In genomic region chr4:26354616-26355015, GRCm38 (mm10) we compare ENCODE assay signal across 19 mouse cellular contexts. TPM values are rescaled to one million over a fixed set of nuclear protein-coding genes. Genes with fewer than 3 reads are reported as not detected.
A peak's percentile ranks its signal among the peaks of the same experiment; 100 is the strongest.
DNase-seq lines count a peak whose midpoint lies in the region; ATAC-seq lines count a peak whose summit lies in the region.
"Had no signal": no experiment of that assay in that cellular context is flagged by ENCODE, and none has a peak within 500 bp of the region (broad histone marks: within the 10 kb centered on the region; RNA-seq: fewer than 3 reads in every experiment).

No protein-coding gene starts in this region.

- H3K27me3 ChIP-seq in forebrain, embryonic 15.5 days, result no peaks in the 10 kb centered on the region
- no peaks in the 10 kb centered on the region for H3K27me3 ChIP-seq in forebrain, embryonic 12.5 days
- H3K27me3 ChIP-seq: midbrain, embryonic 12.5 days; neural tube, embryonic 15.5 days had no signal

- DNase-seq in cerebellum, adult 11-12 months, result peak; percentile 77
- DNase-seq in cerebellum, postnatal 25 days, result peak; percentile 60 to 65
- DNase-seq in layer of hippocampus, postnatal 14 days (ENCODE audit: low spot score in 2 of 2), result peak; percentile 9 to 64
- no peak for DNase-seq in testis, postnatal 10 days (ENCODE audit: low spot score)
- no peak for DNase-seq in kidney, adult 11 months
- DNase-seq: adrenal gland, postnatal 10 days; gastrocnemius, postnatal 25 days; kidney, postnatal 10 days; left cerebral cortex, postnatal 4 days; lung, adult 2 months; lung, postnatal 36 days had no signal

- H3K9ac ChIP-seq in forebrain, embryonic 15.5 days (replicated peaks), result no peak overlapping the region
- no peak overlapping the region for H3K9ac ChIP-seq in forebrain, embryonic 12.5 days
- H3K9ac ChIP-seq: hindbrain, embryonic 14.5 days; midbrain, embryonic 12.5 days; neural tube, embryonic 15.5 days had no signal

- no peaks in the 10 kb centered on the region for H3K36me3 ChIP-seq in forebrain, embryonic 15.5 days
- no peaks in the 10 kb centered on the region for H3K36me3 ChIP-seq in forebrain, embryonic 12.5 days (replicated peaks)
- H3K36me3 ChIP-seq: midbrain, embryonic 12.5 days; neural tube, embryonic 15.5 days had no signal

- no peak overlapping the region for H3K4me2 ChIP-seq in forebrain, embryonic 15.5 days (replicated peaks)
- H3K4me2 ChIP-seq in forebrain, embryonic 12.5 days, result no peak overlapping the region
- H3K4me2 ChIP-seq: hindbrain, embryonic 14.5 days; midbrain, embryonic 12.5 days; neural tube, embryonic 15.5 days had no signal

- H3K27ac ChIP-seq in forebrain, embryonic 15.5 days (replicated peaks), result no peak overlapping the region
- H3K27ac ChIP-seq in forebrain, embryonic 12.5 days, result no peak overlapping the region
- H3K27ac ChIP-seq: hindbrain, embryonic 14.5 days; midbrain, embryonic 12.5 days; neural tube, embryonic 15.5 days had no signal

- ATAC-seq in forebrain, embryonic 15.5 days (replicated peaks), result peak; percentile 88
- no peak for ATAC-seq in forebrain, embryonic 12.5 days (ENCODE audit: low FRiP score)
- ATAC-seq in inflammation-experienced regulatory T-cells, adult 6 months, result no peak
- ATAC-seq: intestine, postnatal 0 days had no signal

- H3K4me3 ChIP-seq in forebrain, embryonic 15.5 days, result no peak overlapping the region
- no peak overlapping the region for H3K4me3 ChIP-seq in forebrain, embryonic 12.5 days (replicated peaks)
- H3K4me3 ChIP-seq: midbrain, embryonic 12.5 days; myocyte; neural tube, embryonic 15.5 days had no signal

- H3K9me3 ChIP-seq in forebrain, embryonic 15.5 days, result no peaks in the 10 kb centered on the region
- no peaks in the 10 kb centered on the region for H3K9me3 ChIP-seq in forebrain, embryonic 12.5 days
- H3K9me3 ChIP-seq: midbrain, embryonic 12.5 days; neural tube, embryonic 15.5 days had no signal

- WGBS in forebrain, embryonic 15.5 days, result 96% methylated on average over 2 of the region's 2 CpGs
- WGBS in forebrain, embryonic 12.5 days, result 90% methylated on average over 2 of the region's 2 CpGs

- 0 out of 2 replicates have a peak, but pooled peaks cover 2% of the 10 kb centered on the region for H3K4me1 ChIP-seq in forebrain, embryonic 15.5 days
- H3K4me1 ChIP-seq in forebrain, embryonic 12.5 days, result peaks cover 5% of the 10 kb centered on the region; the same call in 1 of the 2 replicates
- H3K4me1 ChIP-seq: midbrain, embryonic 12.5 days; neural tube, embryonic 15.5 days had no signal

RNA-seq across cellular contexts. Expression of gene Manea, which starts 7.9 kb away (rescaled TPM):
- polyA plus RNA-seq in forebrain, embryonic 15.5 days (2015; fragmentation: Nextera tagmentation; extraction: Ambion mirVana), result 13.2 and 14.1 TPM in 2 replicates
- 20.4 and 20.5 TPM in 2 replicates for polyA plus RNA-seq in forebrain, embryonic 12.5 days (2016; fragmentation: Nextera tagmentation; extraction: Ambion mirVana)
- 10 to 100 TPM; 34.4 to 39.3 TPM for total RNA-seq in layer of hippocampus, postnatal 14 days (2021)
- 1 to 10 TPM; 6.5 to 8.0 (median 7.3) TPM for polyA plus RNA-seq in inflammation-experienced regulatory T-cells, adult 6 months (2017; shearing (Covaris generic))

Comparison
In these comparisons a context has a peak if more than half of its experiments do, and no peak if none do; other contexts are left out.
1. DNase-seq: peak in cerebellum, adult 11-12 months (single experiment), cerebellum, postnatal 25 days (2 of 2) and layer of hippocampus, postnatal 14 days (2 of 2); none in testis, postnatal 10 days (single experiment) and kidney, adult 11 months (single experiment).